Mouse (Mus musculus): ENCODE results near the gene Usp6nl. TPM values are rescaled to one million over a fixed set of nuclear protein-coding genes. Genes with fewer than 3 reads are reported as not detected.

Usp6nl gene
- polyA plus RNA-seq (2012), result 13.3 and 20.2 TPM in 2 replicates

GRCm38 (mm10) chr2:6322376-6322901, at the start of gene Usp6nl:
Gene Usp6nl (plus strand): TSS chr2:6322667.

Other genes starting within 250 kb of the Usp6nl start
- gene Proser2, start 192.5 kb upstream of the Usp6nl start, polyA plus RNA-seq (2012), result 1.7 and 3.0 TPM in 2 replicates
- gene Echdc3, start 109.6 kb upstream of the Usp6nl start, polyA plus RNA-seq (2012), result 1.2 and 1.4 TPM in 2 replicates

All from megakaryocyte-erythroid progenitor cell, adult 5 weeks (primary cell).